Mouse (Mus musculus) intestine, postnatal 0 days (tissue): Measurements from ENCODE around the gene Cox7a1. TPM values are rescaled to one million over a fixed set of nuclear protein-coding genes. Genes with fewer than 3 reads are reported as not detected.

ENCODE experiments used
- ATAC-seq: fragments of 200-750 bp; cut with Nextera tagmentation; 2 replicates; pipeline ENCODE4 v1.8.0; 2017; ENCODE audit warnings: mild to moderate bottlenecking, moderate TSS enrichment, moderate library complexity
- H3K27ac ChIP-seq: fragments of 300-500 bp; sonication (generic); 2 replicates; pipeline ENCODE4 v1.5.1; 2014; ENCODE audit warnings: mild to moderate bottlenecking, low read depth, low read length, moderate library complexity
- H3K27me3 ChIP-seq: fragments of 300-500 bp; sonication (generic); replicated peaks from 2 replicates; pipeline ENCODE4 v1.6.1; 2014; ENCODE audit warnings: low read length, mixed read lengths; ENCODE audit not compliant: control insufficient read depth, insufficient read depth
- H3K36me3 ChIP-seq: fragments of 300-500 bp; sonication (generic); 2 replicates; pipeline ENCODE4 v1.6.1; 2014; ENCODE audit warnings: mild to moderate bottlenecking, moderate library complexity; ENCODE audit not compliant: control insufficient read depth, insufficient read depth
- H3K4me1 ChIP-seq: fragments of 300-500 bp; sonication (generic); replicated peaks from 2 replicates; pipeline ENCODE4 v1.6.1; 2014; ENCODE audit warnings: antibody characterized with exemption, low read length, mixed read lengths; ENCODE audit not compliant: control insufficient read depth, insufficient read depth
- H3K4me2 ChIP-seq: fragments of 300-500 bp; sonication (generic); replicated peaks from 2 replicates; pipeline ENCODE4 v1.6.1; 2014; ENCODE audit warnings: low read depth, mild to moderate bottlenecking, moderate library complexity
- H3K4me3 ChIP-seq: fragments of 300-500 bp; sonication (generic); 2 replicates; pipeline ENCODE4 v1.5.1; 2014; ENCODE audit warnings: low read depth, low read length
- H3K9ac ChIP-seq: fragments of 300-500 bp; sonication (generic); 2 replicates; pipeline ENCODE4 v1.6.1; 2014; ENCODE audit warnings: mild to moderate bottlenecking, low read depth, low read length
- H3K9me3 ChIP-seq: fragments of 300-500 bp; sonication (generic); 2 replicates; pipeline ENCODE4 v1.6.1; 2016; ENCODE audit warnings: mixed run types; ENCODE audit not compliant: control insufficient read depth
- CTCF ChIP-seq: sonication (generic); IDR thresholded peaks from 2 replicates; pipeline ENCODE4 v1.5.1; 2016; ENCODE audit warnings: low read depth, mild to moderate bottlenecking, control low read depth, antibody characterized with exemption, moderate library complexity
- WGBS: fragments of 180-500 bp; shearing (Covaris S2); extraction: QIAGEN DNeasy Blood & Tissue Kit; methylation state at CpG from one replicate; pipeline ENCODE4 v1.1.7; 2014; 5-methylcytosine and 5-hydroxymethylcytosine counted together
- polyA plus RNA-seq: library from polyadenylated mRNA; unstranded; fragments of >200 nt; fragmentation: Nextera tagmentation; extraction: Ambion mirVana; gene quantifications from 2 replicates; pipeline ENCODE4 v1.2.1, GENCODE M21; 2015

The Cox7a1 gene
- polyA plus RNA-seq, 1 experiment from 2014 or later: 60.2 TPM

GRCm38 (mm10) chr7:30221433-30221832, 37.5 kb downstream of the Cox7a1 start:
- Histone ChIP-seq H3K4me2 (no peak overlapping the region), H3K27me3 (no peaks in the 10 kb centered on the region), H3K36me3 (peaks cover 27% of the 10 kb centered on the region), H3K9me3 (no peaks in the 10 kb centered on the region), H3K27ac (no peak overlapping the region), H3K9ac (no peak overlapping the region), H3K4me1 (0 out of 2 replicates have a peak, but pooled peaks cover 6% of the 10 kb centered on the region), H3K4me3 (no peak overlapping the region)
- no peak for TF ChIP-seq CTCF
- ATAC-seq: no peak
- WGBS: 83% methylated on average over 3 of the region's 3 CpGs

- no peaks in the 10 kb centered on the region for H3K27me3 ChIP-seq
- no peak overlapping the region for H3K4me2 ChIP-seq
- ATAC-seq: no peak
- H3K36me3 ChIP-seq: peaks cover 34% of the 10 kb centered on the region
- no peak overlapping the region for H3K27ac ChIP-seq
- no peak overlapping the region for H3K4me3 ChIP-seq
- H3K4me1 ChIP-seq: 0 out of 2 replicates have a peak, but pooled peaks cover 6% of the 10 kb centered on the region
- H3K9me3 ChIP-seq: no peaks in the 10 kb centered on the region
- no peak overlapping the region for H3K9ac ChIP-seq
- no peak for TF ChIP-seq CTCF
- WGBS: 90% methylated on average over 5 of the region's 5 CpGs
Measured at GRCm38 (mm10) chr7:30222205-30222604, 38.3 kb downstream of the Cox7a1 start.

DNA sequence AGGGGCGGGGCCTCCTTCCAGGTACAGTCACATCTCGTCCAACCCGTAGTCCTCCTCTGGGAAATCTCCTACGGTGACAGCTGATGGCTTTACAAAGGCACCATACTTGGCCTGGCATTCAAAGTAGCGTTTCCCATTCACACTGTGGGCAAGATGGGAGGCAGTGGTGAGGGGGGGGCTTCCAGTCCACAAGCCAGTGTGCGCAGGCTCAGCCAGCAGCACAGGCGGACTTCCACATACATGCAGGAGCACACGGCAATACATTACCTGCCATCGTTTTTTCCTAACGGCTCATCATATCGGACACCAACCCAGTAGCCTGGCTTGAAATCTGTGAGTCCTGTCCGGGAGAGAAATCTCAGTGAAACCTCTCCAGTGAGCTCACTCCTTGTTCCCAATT, 40.3 kb downstream of the Cox7a1 start:
- H3K27ac ChIP-seq: no peak overlapping the region
- TF ChIP-seq CTCF: no peak
- no peak overlapping the region for H3K4me2 ChIP-seq
- H3K4me3 ChIP-seq: no peak overlapping the region
- no peaks in the 10 kb centered on the region for H3K9me3 ChIP-seq
- WGBS: 96% methylated on average over 12 of the region's 12 CpGs
- no peaks in the 10 kb centered on the region for H3K27me3 ChIP-seq
- no peak for ATAC-seq
- H3K9ac ChIP-seq: no peak overlapping the region
- 0 out of 2 replicates have a peak, but pooled peaks cover 6% of the 10 kb centered on the region for H3K4me1 ChIP-seq
- H3K36me3 ChIP-seq: peaks cover 45% of the 10 kb centered on the region

DNA sequence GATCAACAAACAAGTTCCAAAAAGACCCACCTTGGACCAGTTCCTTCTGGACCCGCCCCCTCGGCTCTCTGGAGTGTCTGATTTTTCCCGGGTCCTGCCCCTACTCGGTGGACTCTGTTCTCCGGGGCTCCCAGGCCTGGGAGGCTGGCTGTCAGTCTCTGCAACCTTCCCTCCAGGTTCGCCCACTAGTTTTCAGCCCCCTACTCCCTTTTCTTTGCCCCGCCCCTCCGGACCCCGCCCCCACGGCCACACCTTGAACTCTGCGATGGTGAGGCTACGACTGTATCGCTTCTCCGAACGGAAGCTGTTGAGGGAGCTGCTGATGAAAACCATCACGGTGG, 47.4 kb downstream of the Cox7a1 start:
- Histone ChIP-seq H3K4me2 (peak overlapping the region; percentile 83), H3K27ac (peak overlapping the region; percentile 92; the same call in 1 of the 2 replicates), H3K36me3 (peaks cover 33% of the 10 kb centered on the region), H3K4me1 (no peaks in the 10 kb centered on the region; the same call in 1 of the 2 replicates), H3K27me3 (no peaks in the 10 kb centered on the region), H3K4me3 (peak overlapping the region; percentile 72), H3K9me3 (no peaks in the 10 kb centered on the region), H3K9ac (peak overlapping the region; percentile 64)
- ATAC-seq: 0 out of 2 replicates have a peak, but pooled peaks have one; percentile 2
- TF ChIP-seq CTCF: no peak
- WGBS: under 1% methylated on average over 16 of the region's 16 CpGs

- Histone ChIP-seq H3K4me3 (peak within 1 kb of the TSS; percentile 72), H3K9ac (peak within 1 kb of the TSS; percentile 64), H3K27ac (peak within 1 kb of the TSS; percentile 92), H3K36me3 (peaks cover 27% of the 10 kb centered on the region), H3K27me3 (no peaks in the 10 kb centered on the region), H3K4me2 (peak within 1 kb of the TSS; percentile 83), H3K9me3 (no peaks in the 10 kb centered on the region), H3K4me1 (no peaks in the 10 kb centered on the region; the same call in 1 of the 2 replicates)
- WGBS: under 1% methylated on average over 67 of the region's 67 CpGs
- no peak for TF ChIP-seq CTCF
- ATAC-seq: peak; percentile 95
Measured at GRCm38 (mm10) chr7:30231669-30232454, 47.9 kb downstream of the Cox7a1 start, which contains the start of the genes Polr2i and Tbcb. Gene Polr2i, plus strand, starts transcription at chr7:30231948. Gene Tbcb, minus strand, starts transcription at chr7:30232272.

DNA sequence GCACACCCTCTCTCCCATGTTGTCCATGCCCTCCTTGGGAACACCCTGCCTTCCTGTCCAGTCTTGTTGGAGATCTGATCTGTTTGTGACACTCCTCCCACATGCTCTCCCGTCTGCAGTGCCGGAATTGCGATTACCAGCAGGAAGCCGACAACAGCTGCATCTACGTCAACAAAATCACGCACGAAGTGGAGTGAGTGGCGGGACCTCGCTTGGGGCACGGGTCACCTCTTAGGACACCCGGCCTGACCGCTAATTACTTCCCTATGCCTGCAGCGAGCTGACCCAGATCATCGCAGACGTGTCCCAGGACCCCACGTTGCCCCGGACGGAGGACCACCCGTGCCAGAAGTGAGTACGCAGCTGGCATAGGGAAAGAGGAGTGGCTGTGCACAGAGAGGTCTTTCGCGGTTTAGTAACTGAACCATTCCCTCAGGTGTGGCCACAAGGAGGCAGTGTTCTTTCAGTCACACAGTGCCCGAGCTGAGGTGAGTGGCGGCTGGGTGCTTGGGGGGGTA, 48.7 kb downstream of the Cox7a1 start:
- H3K27ac ChIP-seq: peak overlapping the region; percentile 92
- peak overlapping the region; percentile 83 for H3K4me2 ChIP-seq
- H3K36me3 ChIP-seq: peaks cover 19% of the 10 kb centered on the region; the same call in 1 of the 2 replicates
- peak; percentile 77 for TF ChIP-seq CTCF
- no peaks in the 10 kb centered on the region; the same call in 1 of the 2 replicates for H3K4me1 ChIP-seq
- ATAC-seq: peak; percentile 31; the same call in 1 of the 2 replicates
- peak overlapping the region; percentile 61 for H3K9ac ChIP-seq
- H3K4me3 ChIP-seq: peak overlapping the region; percentile 72
- no peaks in the 10 kb centered on the region for H3K9me3 ChIP-seq
- WGBS: 3% methylated on average over 24 of the region's 24 CpGs
- H3K27me3 ChIP-seq: no peaks in the 10 kb centered on the region
